Mouse (Mus musculus) ZHBTc4 (cell line): ENCODE measurements around the gene Spag9.

Experiments used
- DNase-seq: peaks from one replicate; pipeline ENCODE4 v3.0.0-alpha.2; 2011; ENCODE audit warnings: low read depth, low spot score

Gene Spag9

DNA sequence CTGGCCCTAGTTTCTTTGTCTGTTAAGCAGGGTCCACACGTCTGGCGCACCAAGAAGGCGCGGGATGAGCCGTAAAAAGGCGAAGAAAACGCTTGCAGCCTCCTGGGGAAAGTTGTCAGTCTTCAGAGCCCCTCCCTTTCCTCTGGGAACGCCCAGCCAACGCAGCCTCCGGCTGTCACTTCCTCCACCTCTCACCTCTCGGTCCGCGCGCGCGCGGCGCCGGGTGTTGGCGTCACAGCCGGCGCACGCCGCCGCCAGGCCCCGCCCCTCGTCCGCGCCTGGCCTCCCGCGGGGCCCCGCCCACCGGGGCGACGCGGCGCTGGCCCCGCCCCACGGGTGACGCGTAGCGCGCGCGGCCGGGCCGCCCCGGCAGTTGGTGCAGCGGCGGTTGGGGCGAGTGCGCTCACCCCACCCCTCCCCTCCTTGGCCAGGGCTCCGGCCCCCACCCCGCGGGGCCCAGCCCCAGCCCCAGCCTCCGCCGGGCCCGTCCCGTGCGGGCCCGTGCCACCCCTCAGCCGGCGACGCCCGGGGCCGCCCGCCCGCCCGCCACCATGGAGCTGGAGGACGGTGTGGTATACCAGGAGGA, at the start of gene Spag9:
Gene Spag9 (plus strand): TSS at position 372 of the 586 bp plus-strand sequence.
- peak; percentile 97 for DNase-seq

DNA sequence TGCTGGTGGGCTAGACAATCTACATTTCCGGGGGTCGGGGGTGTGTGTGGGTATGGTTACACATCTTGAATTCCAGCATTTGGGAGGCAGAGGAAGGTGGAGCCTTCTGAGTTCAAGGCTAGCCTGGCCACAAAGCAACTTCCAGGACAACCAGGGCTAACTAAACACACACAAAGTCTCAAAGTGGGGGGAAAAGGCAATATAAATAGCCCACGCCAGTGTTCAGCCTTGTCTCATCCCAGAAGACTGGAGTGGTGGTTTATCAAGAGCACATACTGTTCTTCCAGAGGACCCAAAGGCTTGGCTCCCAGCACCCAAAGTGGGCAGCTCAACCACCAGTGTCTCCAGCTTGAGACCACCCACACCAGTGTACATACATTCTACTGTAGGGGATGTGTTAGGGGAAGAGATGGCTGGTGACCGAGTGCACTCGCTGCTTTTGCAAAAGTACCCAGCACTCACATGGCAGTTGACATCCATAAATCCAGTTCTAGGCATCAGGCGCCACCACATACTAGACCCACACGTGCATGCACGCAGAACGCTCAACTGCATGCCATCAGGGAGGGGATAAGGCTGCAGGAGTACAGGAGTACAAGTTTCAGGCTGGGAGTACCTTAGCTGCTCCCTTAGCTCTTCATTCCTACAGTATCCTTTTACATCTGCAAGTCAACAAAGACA, 46.9 kb upstream of the Spag9 start:
- DNase-seq = no peak

DNA sequence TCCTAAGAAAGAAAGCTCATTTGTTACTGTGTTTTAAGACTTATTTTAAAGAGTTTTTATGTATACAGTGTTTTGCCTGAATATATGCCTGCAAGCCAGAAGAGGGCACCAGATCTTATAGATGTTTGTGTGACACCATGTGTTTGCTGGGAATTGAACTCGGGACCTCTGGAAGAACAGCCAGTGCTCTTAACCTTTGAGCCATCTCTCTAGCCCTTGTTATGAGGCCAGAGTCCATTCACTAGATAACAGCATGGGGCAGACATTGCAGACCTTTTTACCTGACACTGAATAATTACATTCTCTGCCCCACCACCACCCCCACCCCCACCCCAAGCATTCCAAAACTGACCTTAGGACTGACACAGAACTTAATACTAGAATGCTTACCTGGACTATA, 45.8 kb upstream of the Spag9 start:
- no peak for DNase-seq

DNA sequence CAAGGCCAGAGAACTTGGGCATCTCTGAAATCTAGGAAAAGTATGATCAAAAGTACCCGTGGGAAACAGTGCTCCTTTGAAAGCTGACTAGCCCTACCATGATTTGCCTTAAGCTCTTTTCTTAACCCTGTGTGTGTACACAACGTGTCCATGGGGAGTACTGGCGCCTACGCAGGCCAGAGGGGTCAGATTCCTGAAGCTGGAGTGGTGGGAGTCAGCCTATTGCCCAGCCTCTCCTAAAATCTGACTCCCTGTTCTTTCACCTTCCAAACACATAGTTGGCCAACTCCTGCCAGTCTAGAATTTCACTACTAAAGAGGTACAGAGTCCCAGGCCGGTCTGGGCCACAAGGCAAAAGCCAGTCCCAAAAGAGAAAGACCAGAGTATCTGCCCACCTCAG, 43.5 kb upstream of the Spag9 start:
- DNase-seq = no peak

DNA sequence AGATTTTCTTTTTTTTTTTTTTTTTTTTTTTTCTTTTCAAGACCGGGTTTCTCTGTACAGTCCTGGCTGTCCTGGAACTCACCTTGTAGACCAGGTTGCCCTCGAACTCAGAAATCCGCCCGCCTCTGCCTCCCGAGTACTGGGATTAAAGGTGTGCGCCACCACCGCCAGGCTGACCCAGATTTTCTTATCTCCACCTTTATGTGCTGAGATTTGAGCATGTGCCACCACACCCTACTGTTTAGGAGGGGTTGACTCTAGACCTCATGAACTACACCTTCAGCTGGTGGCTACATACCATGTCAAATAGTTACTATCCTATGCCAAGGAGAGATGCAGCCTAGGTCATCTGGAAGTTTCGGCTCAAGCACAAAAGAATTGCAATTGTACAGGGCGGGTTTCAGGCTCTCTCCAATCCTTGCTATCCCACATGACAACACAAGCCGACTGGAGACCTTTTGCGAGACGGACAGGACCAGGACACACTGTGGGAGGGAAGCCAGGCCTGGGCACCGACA, 41.1 kb upstream of the Spag9 start:
- DNase-seq = peak; percentile 47

- peak; percentile 97 for DNase-seq
These were observed 40.4 kb upstream of the Spag9 start for GRCm38 (mm10) chr11:93955256-93956150.

- no peak for DNase-seq
These were observed 39.7 kb upstream of the Spag9 start, which contains the start of gene Nme2 for GRCm38 (mm10) chr11:93956159-93956558. TSS of gene Nme2 (minus strand) at chr11:93956259.

- no peak for DNase-seq
These were observed 38.8 kb upstream of the Spag9 start for GRCm38 (mm10) chr11:93957031-93957555.

DNA sequence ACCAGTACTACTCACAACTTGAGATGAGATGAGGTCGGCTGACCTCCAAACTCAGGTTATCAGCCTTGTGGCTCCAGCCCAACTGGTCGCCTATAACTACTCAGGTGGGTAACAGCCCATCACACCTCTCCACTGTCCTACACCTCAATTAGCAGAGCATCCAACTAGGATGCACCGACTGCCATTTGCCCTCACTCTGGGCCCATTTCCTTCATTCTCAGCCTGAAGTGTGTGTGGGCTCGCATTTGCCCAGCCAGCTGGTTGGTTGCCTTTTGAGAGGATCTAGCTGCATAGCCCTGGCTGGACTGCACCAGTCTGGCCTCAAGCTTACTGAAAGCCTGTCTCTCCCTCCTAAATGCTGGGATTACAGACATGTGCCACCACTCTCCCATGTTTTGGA, 38.1 kb upstream of the Spag9 start:
- no peak for DNase-seq

- no peak for DNase-seq
These were observed 34.4 kb upstream of the Spag9 start for GRCm38 (mm10) chr11:93961482-93961881.

- no peak for DNase-seq
These were observed 32.9 kb upstream of the Spag9 start for GRCm38 (mm10) chr11:93963013-93963412.

GRCm38 (mm10) chr11:93965391-93965790, 30.5 kb upstream of the Spag9 start:
- no peak for DNase-seq

DNA sequence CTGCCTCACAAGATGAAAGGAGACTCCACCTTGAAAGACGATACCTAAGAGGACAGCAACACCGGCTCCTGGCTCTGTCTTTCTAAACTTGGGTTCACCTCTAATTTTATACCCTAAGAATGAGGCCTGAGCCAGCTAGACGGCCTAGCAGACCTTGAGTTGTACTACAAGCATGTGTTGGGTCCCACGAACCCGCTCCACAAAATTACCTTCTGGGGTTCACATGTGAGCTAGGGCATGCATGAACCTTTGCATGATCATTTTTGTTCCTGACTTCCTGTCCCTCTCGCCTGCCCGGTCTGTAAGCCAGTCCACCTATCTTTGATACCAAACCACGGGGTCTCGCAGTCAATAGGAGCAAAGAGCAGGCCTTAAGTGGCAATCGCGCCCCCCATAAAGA, 28.5 kb upstream of the Spag9 start:
- DNase-seq = no peak

DNA sequence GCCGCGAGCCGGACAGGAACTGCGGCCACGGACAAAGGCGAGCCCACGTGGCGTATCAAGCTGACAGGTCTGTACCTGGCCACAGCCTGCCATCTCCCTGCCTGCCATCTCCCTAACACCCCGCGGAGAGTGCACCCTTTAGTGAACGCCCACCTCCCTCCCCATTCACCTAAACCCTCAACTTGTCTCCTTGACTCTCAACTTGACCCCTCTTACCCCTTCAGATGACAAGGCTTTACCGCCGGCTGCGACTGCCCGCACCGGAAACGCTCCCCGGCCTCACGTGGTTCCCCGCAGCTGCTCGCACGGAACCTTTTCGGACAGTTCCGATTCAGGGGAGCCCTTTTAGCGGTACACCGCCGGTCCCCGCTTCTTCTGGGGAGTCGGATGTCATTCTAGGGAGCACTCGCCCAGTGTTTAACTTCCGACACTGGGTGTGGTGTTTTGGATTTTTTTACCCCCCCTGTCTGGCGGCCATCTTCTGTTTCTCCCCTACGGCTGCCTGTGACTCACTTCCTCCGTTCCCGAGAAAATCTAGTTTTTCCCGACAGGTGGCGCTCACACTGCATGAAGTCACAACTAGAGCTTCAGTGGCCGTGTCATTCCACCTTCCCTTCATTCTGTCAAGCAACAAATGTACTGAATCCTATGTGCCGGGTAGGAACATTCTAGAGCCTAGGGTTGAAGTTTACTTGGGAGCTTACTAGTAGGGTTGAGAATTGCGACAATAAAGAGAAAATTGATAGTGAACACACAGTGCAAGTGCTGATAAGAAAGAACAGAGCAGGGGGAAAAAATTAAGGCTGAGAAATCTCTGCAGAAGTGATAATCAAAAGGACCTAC, 27.7 kb upstream of the Spag9 start, which contains the start of the genes Gm20390 and Nme1:
Gene Gm20390 (minus strand): TSS at position 289 of the 843 bp plus-strand sequence.
Gene Nme1 (minus strand): TSS at position 517 of the 843 bp plus-strand sequence.
- DNase-seq = peak; percentile 98

DNA sequence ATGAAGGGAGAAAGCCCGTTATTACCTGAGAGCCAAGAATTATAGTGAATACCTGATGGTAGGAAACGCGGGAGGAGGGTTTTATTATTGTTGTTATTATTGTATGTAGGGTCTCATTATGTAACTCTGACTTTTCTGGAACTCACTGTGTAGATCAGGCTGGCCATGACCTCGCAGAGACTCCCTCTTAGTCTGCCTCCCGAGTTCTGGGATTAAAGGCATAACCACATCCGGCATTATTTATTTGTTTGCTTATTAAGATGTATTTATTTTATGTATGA, 27.1 kb upstream of the Spag9 start:
- DNase-seq = no peak

- no peak for DNase-seq
These were observed 26.7 kb upstream of the Spag9 start for GRCm38 (mm10) chr11:93969171-93969570.

GRCm38 (mm10) chr11:93969799-93970198, 26.1 kb upstream of the Spag9 start:
- peak; percentile 37 for DNase-seq

- peak; percentile 86 for DNase-seq
These were observed 22.9 kb upstream of the Spag9 start for GRCm38 (mm10) chr11:93972951-93973350.

DNA sequence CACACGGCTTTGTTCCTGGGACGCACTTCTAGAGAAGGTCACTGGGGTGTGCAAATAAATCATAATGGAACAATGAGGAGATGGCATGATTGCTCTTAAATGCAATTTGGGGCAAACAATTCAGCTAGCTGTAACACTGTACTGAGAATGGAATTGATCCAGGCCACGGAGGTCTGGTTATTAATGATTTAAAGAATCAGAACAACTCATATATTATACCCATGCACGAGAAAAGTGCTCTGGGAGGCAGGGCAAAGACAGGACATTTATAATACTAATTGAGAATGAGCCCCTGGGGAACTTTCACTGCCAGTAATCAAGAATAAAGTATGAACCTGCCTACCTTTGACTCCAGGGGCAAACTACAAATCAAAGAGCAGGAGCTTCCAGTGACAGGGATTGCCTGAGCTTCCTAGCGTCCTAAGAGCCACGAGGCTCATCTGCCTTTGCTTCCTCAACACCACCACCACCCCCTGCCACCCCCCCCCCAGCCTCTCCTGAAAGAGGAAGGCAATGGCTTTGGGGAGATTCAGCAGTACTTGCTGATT, 16.3 kb upstream of the Spag9 start:
- DNase-seq = no peak

DNA sequence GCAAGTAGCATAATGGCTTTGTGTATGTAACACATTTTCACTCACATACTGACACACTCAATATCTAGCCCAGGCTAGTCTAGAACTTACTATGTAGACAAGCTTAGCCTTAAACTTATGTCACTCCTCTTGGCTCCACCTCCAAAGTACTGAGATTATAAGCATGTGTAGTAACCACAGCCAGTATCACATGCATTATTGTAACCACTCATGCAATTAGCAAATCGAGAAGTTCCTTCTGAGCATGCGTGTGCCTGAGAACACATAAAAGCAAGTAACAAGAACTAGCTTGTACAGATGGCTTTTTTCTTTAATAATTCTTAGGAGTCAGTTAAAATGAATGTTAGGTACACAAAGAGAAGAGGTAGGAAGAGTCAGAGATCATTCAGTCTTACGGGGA, 11.3 kb upstream of the Spag9 start:
- no peak for DNase-seq

DNA sequence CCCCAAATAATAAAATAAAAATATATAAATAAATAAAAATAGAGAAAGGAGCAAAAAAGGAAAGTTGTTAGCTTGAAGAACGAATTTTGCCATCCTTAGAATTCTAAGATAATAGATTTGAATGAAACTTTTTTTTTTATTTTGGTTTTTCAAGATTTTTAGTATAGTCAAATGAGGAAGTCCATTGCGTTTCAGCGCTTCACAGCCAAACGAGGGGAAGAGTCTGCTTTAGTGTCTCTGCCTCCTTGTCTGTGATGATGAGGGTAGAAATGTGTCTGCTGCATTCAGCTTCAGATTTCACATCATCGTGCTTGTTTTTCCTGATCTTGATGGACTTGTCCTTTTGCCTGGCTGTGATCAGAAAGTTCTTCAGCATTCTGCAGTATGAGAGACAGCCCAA, 10.6 kb upstream of the Spag9 start:
- DNase-seq = no peak
